Mouse (Mus musculus) lung, postnatal 36 days (tissue): ENCODE results near the gene Cchcr1.
A peak's percentile ranks its signal among the peaks of the same experiment; 100 is the strongest.

Experiments used
- DNase-seq: peaks from one replicate; pipeline ENCODE4 v3.0.0; 2022; ENCODE audit warnings: mixed read lengths

The Cchcr1 gene

GRCm38 (mm10) chr17:35515911-35516640 lies 824 bp upstream of the Cchcr1 start:
- DNase-seq = peak; percentile 16

- DNase-seq = no peak
These were observed 626 bp downstream of the Cchcr1 start for GRCm38 (mm10) chr17:35517526-35517925.

GRCm38 (mm10) chr17:35524354-35524753 lies 7.5 kb downstream of the Cchcr1 start:
- no peak for DNase-seq

- DNase-seq = no peak
These were observed 9.7 kb downstream of the Cchcr1 start for GRCm38 (mm10) chr17:35526644-35527043.

GRCm38 (mm10) chr17:35532360-35532759 lies 15.5 kb downstream of the Cchcr1 start:
- DNase-seq = no peak

- DNase-seq = no peak
These were observed 16.0 kb downstream of the Cchcr1 start, which contains the start of gene Psors1c2 for GRCm38 (mm10) chr17:35532901-35533300. Gene Psors1c2 (plus strand): TSS chr17:35533201.

GRCm38 (mm10) chr17:35534343-35534742 lies 17.4 kb downstream of the Cchcr1 start:
- peak; percentile 84 for DNase-seq

GRCm38 (mm10) chr17:35537421-35537820 lies 20.5 kb downstream of the Cchcr1 start:
- no peak for DNase-seq

- DNase-seq = no peak
These were observed 21.6 kb downstream of the Cchcr1 start for GRCm38 (mm10) chr17:35538476-35538875.

GRCm38 (mm10) chr17:35539540-35539939 lies 22.6 kb downstream of the Cchcr1 start:
- no peak for DNase-seq

- no peak for DNase-seq
These were observed 26.0 kb downstream of the Cchcr1 start for GRCm38 (mm10) chr17:35542761-35543411.

- no peak for DNase-seq
These were observed 26.5 kb downstream of the Cchcr1 start for GRCm38 (mm10) chr17:35543412-35543861.

- DNase-seq = no peak
These were observed 27.1 kb downstream of the Cchcr1 start for GRCm38 (mm10) chr17:35544001-35544400.

- peak; percentile 68 for DNase-seq
These were observed 27.8 kb downstream of the Cchcr1 start for GRCm38 (mm10) chr17:35544680-35545079.

GRCm38 (mm10) chr17:35547465-35547864 lies 30.6 kb downstream of the Cchcr1 start:
- DNase-seq = no peak

- DNase-seq = no peak
These were observed 31.7 kb downstream of the Cchcr1 start for GRCm38 (mm10) chr17:35548636-35549035.

GRCm38 (mm10) chr17:35549437-35550142 lies 32.7 kb downstream of the Cchcr1 start:
- peak; percentile 81 for DNase-seq

GRCm38 (mm10) chr17:35550143-35550494 lies 33.2 kb downstream of the Cchcr1 start:
- DNase-seq = no peak

GRCm38 (mm10) chr17:35550871-35551270 lies 34.0 kb downstream of the Cchcr1 start:
- no peak for DNase-seq

GRCm38 (mm10) chr17:35551881-35552414 lies 35.0 kb downstream of the Cchcr1 start, which contains the start of gene Cdsn:
Gene Cdsn (plus strand): TSS chr17:35552128.
- DNase-seq = no peak

GRCm38 (mm10) chr17:35554321-35554720 lies 37.4 kb downstream of the Cchcr1 start:
- DNase-seq = no peak

- no peak for DNase-seq
These were observed 38.0 kb downstream of the Cchcr1 start for GRCm38 (mm10) chr17:35554761-35555397.
